In the genomic region with DNA sequence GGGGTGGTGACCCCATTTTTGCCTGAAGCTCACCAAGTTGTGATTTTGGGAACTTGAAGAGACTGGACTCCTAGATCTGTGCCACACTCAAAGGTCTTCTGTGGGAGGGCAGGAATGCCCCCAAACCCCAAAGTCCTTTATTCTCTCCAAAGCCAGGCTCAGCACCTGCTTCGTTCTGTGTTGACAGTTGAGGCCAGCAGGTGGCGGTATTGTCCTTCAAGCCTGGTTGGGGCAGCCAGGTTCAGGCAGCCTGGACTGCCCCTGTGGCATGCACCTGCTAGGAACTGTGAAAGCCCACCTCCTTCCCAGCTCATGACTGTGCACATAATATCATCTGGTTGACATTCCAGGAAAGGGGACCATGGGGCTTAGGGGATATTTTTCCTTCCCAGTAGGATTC, we compare ENCODE assay signal across 7 mouse cellular contexts.
DNase-seq lines count a peak whose midpoint lies in the region; ATAC-seq and TF ChIP-seq lines count a peak whose summit lies in the region.

No protein-coding gene starts in this region.

- H3K27ac ChIP-seq in heart, postnatal 0 days (ENCODE audit: low read depth) = no peak overlapping the region
- no peak overlapping the region for H3K27ac ChIP-seq in heart, embryonic 12.5 days (ENCODE audit: poor library complexity, severe bottlenecking)
- no peak overlapping the region for H3K27ac ChIP-seq in midbrain, embryonic 14.5 days (replicated peaks; ENCODE audit: low read depth, low read length)
- no peak overlapping the region for H3K27ac ChIP-seq in midbrain, embryonic 11.5 days (ENCODE audit: low read depth, low read length)

- no peak for TF ChIP-seq EP300 in heart, postnatal 0 days (IDR thresholded peaks at IDR 0.05; ENCODE audit: low read depth)

- no peak overlapping the region for H3K4me2 ChIP-seq in heart, postnatal 0 days (ENCODE audit: low read depth, low read length)
- H3K4me2 ChIP-seq in heart, embryonic 12.5 days = no peak overlapping the region
- H3K4me2 ChIP-seq in midbrain, embryonic 14.5 days (ENCODE audit: low read length) = no peak overlapping the region
- H3K4me2 ChIP-seq in midbrain, embryonic 11.5 days = no peak overlapping the region

- no peak for DNase-seq in heart, postnatal 0 days (ENCODE audit: low spot score)
- DNase-seq in midbrain, embryonic 14.5 days = peak; percentile 58
- DNase-seq in midbrain, embryonic 11.5 days (ENCODE audit: low spot score, missing footprints) = no peak
- DNase-seq in c-Kit-positive CD71-positive TER-119-positive erythroid progenitor cells, embryonic 14.5 days (ENCODE audit: low spot score) = peak; percentile 1
- peak; percentile 21 for DNase-seq in retina, postnatal 7 days (ENCODE audit: low read depth, low spot score)
- no peak for DNase-seq in frontal cortex, postnatal 14 days (ENCODE audit: low spot score in 2 of 2)

- H3K9ac ChIP-seq in heart, postnatal 0 days (replicated peaks; ENCODE audit: low read depth, low read length) = no peak overlapping the region
- no peak overlapping the region for H3K9ac ChIP-seq in heart, embryonic 12.5 days
- no peak overlapping the region for H3K9ac ChIP-seq in midbrain, embryonic 14.5 days (replicated peaks; ENCODE audit: low read length)
- no peak overlapping the region for H3K9ac ChIP-seq in midbrain, embryonic 11.5 days (ENCODE audit: low read length)

- H3K9me3 ChIP-seq in heart, postnatal 0 days (replicated peaks; ENCODE audit: control insufficient read depth, low read length) = peaks cover 24% of the 10 kb centered on the region
- H3K9me3 ChIP-seq in heart, embryonic 12.5 days (replicated peaks) = peaks cover 43% of the 10 kb centered on the region
- peaks cover 3% of the 10 kb centered on the region; the same call in 1 of the 2 replicates for H3K9me3 ChIP-seq in midbrain, embryonic 14.5 days (ENCODE audit: control insufficient read depth, low read length)
- H3K9me3 ChIP-seq in midbrain, embryonic 11.5 days (ENCODE audit: control insufficient read depth, low read length) = peaks cover 10% of the 10 kb centered on the region; the same call in 1 of the 2 replicates

- ATAC-seq in heart, postnatal 0 days (ENCODE audit: insufficient read depth, low read depth) = no peak
- ATAC-seq in heart, embryonic 12.5 days (ENCODE audit: insufficient number of reproducible peaks, low FRiP score) = no peak
- ATAC-seq in midbrain, embryonic 14.5 days (ENCODE audit: low FRiP score, low TSS enrichment) = no peak
- ATAC-seq in midbrain, embryonic 11.5 days (ENCODE audit: low FRiP score) = no peak

- 0 out of 2 replicates have a peak, but pooled peaks have one; percentile 10 for TF ChIP-seq CTCF in heart, postnatal 0 days (IDR thresholded peaks at IDR 0.05; ENCODE audit: low read depth)

- WGBS in heart, postnatal 0 days = 45% methylated on average over 2 of the region's 2 CpGs
- WGBS in heart, embryonic 12.5 days = 40% methylated on average over 2 of the region's 2 CpGs
- 54% methylated on average over 2 of the region's 2 CpGs for WGBS in midbrain, embryonic 14.5 days
- 52% methylated on average over 2 of the region's 2 CpGs for WGBS in midbrain, embryonic 11.5 days

- no peak overlapping the region for H3K4me3 ChIP-seq in heart, postnatal 0 days (ENCODE audit: low read depth, low read length)
- no peak overlapping the region for H3K4me3 ChIP-seq in heart, embryonic 12.5 days
- H3K4me3 ChIP-seq in midbrain, embryonic 14.5 days (replicated peaks; ENCODE audit: low read depth, low read length) = no peak overlapping the region
- no peak overlapping the region for H3K4me3 ChIP-seq in midbrain, embryonic 11.5 days (ENCODE audit: low read depth, low read length)

- no peaks in the 10 kb centered on the region for H3K4me1 ChIP-seq in heart, postnatal 0 days (ENCODE audit: control insufficient read depth, insufficient read depth)
- H3K4me1 ChIP-seq in heart, embryonic 12.5 days (replicated peaks) = no peaks in the 10 kb centered on the region
- H3K4me1 ChIP-seq in midbrain, embryonic 14.5 days (ENCODE audit: control insufficient read depth, insufficient read depth, low read length) = no peaks in the 10 kb centered on the region
- H3K4me1 ChIP-seq in midbrain, embryonic 11.5 days (ENCODE audit: control insufficient read depth, insufficient read depth, low read length) = no peaks in the 10 kb centered on the region

- no peaks in the 10 kb centered on the region for H3K36me3 ChIP-seq in heart, postnatal 0 days (replicated peaks; ENCODE audit: control insufficient read depth, insufficient read depth, low read length)
- no peaks in the 10 kb centered on the region for H3K36me3 ChIP-seq in heart, embryonic 12.5 days
- no peaks in the 10 kb centered on the region for H3K36me3 ChIP-seq in midbrain, embryonic 14.5 days (ENCODE audit: control insufficient read depth, insufficient read depth, low read length)
- no peaks in the 10 kb centered on the region for H3K36me3 ChIP-seq in midbrain, embryonic 11.5 days (ENCODE audit: control insufficient read depth, insufficient read depth, low read length)

- no peaks in the 10 kb centered on the region for H3K27me3 ChIP-seq in heart, postnatal 0 days (ENCODE audit: control insufficient read depth, insufficient read depth, low read length)
- H3K27me3 ChIP-seq in heart, embryonic 12.5 days (replicated peaks) = no peaks in the 10 kb centered on the region
- no peaks in the 10 kb centered on the region for H3K27me3 ChIP-seq in midbrain, embryonic 14.5 days (ENCODE audit: control insufficient read depth, insufficient read depth, low read length)
- no peaks in the 10 kb centered on the region for H3K27me3 ChIP-seq in midbrain, embryonic 11.5 days (ENCODE audit: control insufficient read depth, insufficient read depth, low read length)

Comparison
In these comparisons a context has a peak if more than half of its experiments do, and no peak if none do; other contexts are left out.
1. DNase-seq: peak in midbrain, embryonic 14.5 days (single experiment), c-Kit-positive CD71-positive TER-119-positive erythroid progenitor cells, embryonic 14.5 days (single experiment) and retina, postnatal 7 days (single experiment); none in heart, postnatal 0 days (single experiment), midbrain, embryonic 11.5 days (single experiment) and frontal cortex, postnatal 14 days (0 of 2).